Mouse (Mus musculus) midbrain, embryonic 11.5 days (tissue): ENCODE results near the gene Hist1h2bh. TPM values are rescaled to one million over a fixed set of nuclear protein-coding genes. Genes with fewer than 3 reads are reported as not detected.

Experiments used
- ATAC-seq: fragments of 200-750 bp; cut with Nextera tagmentation; 2 replicates; pipeline ENCODE4 v1.8.0; 2017; ENCODE audit warnings: moderate TSS enrichment, moderate library complexity; ENCODE audit not compliant: low FRiP score
- DNase-seq: peaks from one replicate; pipeline ENCODE4 v3.0.0; 2015; ENCODE audit warnings: low spot score; ENCODE audit errors: missing footprints
- H3K27ac ChIP-seq: fragments of 300-500 bp; sonication (generic); 2 replicates; pipeline ENCODE4 v1.5.1; 2014; ENCODE audit warnings: low read depth, low read length
- H3K27me3 ChIP-seq: fragments of 300-500 bp; sonication (generic); 2 replicates; pipeline ENCODE4 v1.6.1; 2014; ENCODE audit warnings: mild to moderate bottlenecking, low read length, moderate library complexity, mixed read lengths; ENCODE audit not compliant: control insufficient read depth, insufficient read depth
- H3K36me3 ChIP-seq: fragments of 300-500 bp; sonication (generic); 2 replicates; pipeline ENCODE4 v1.6.1; 2014; ENCODE audit warnings: mild to moderate bottlenecking, low read length, moderate library complexity, mixed read lengths; ENCODE audit not compliant: control insufficient read depth, insufficient read depth
- H3K4me1 ChIP-seq: fragments of 300-500 bp; sonication (generic); 2 replicates; pipeline ENCODE4 v1.6.1; 2014; ENCODE audit warnings: low read length; ENCODE audit not compliant: control insufficient read depth, insufficient read depth
- H3K4me2 ChIP-seq: fragments of 300-500 bp; sonication (generic); 2 replicates; pipeline ENCODE4 v1.6.1; 2014; ENCODE audit warnings: mild to moderate bottlenecking, moderate library complexity
- H3K4me3 ChIP-seq: fragments of 300-500 bp; sonication (generic); 2 replicates; pipeline ENCODE4 v1.5.1; 2014; ENCODE audit warnings: low read depth, low read length
- H3K9ac ChIP-seq: fragments of 300-500 bp; sonication (generic); 2 replicates; pipeline ENCODE4 v1.6.1; 2014; ENCODE audit warnings: low read length
- H3K9me3 ChIP-seq: fragments of 300-500 bp; sonication (generic); 2 replicates; pipeline ENCODE4 v1.6.1; 2016; ENCODE audit warnings: low read length; ENCODE audit not compliant: control insufficient read depth
- WGBS: fragments of 180-500 bp; shearing (Covaris S2); extraction: QIAGEN DNeasy Blood & Tissue Kit; methylation state at CpG from one replicate; pipeline ENCODE4 v1.1.7; 2014; 5-methylcytosine and 5-hydroxymethylcytosine counted together
- polyA plus RNA-seq: library from polyadenylated mRNA; unstranded; fragments of >200 nt; fragmentation: Nextera tagmentation; extraction: Ambion mirVana; gene quantifications from 2 replicates; pipeline ENCODE4 v1.2.1, GENCODE M21; 2014

Gene Hist1h2bh
- polyA plus RNA-seq, 1 experiment from 2014 or later: 0.44 TPM

GRCm38 (mm10) chr13:23506351-23506750 is 36.8 kb downstream of the Hist1h2bh start:
- H3K9me3 ChIP-seq: no peaks in the 10 kb centered on the region
- peak; percentile 99 for DNase-seq
- WGBS: 0% methylated on average over 13 of the region's 13 CpGs
- peaks cover 13% of the 10 kb centered on the region; the same call in 1 of the 2 replicates for H3K4me1 ChIP-seq
- no peak overlapping the region for H3K9ac ChIP-seq
- ATAC-seq: peak; percentile 58; the same call in 1 of the 2 replicates
- peaks cover 2% of the 10 kb centered on the region; the same call in 1 of the 2 replicates for H3K27me3 ChIP-seq
- no peak overlapping the region for H3K27ac ChIP-seq
- peak overlapping the region; percentile 39 for H3K4me2 ChIP-seq
- no peaks in the 10 kb centered on the region for H3K36me3 ChIP-seq
- H3K4me3 ChIP-seq: peak overlapping the region; percentile 30

DNA sequence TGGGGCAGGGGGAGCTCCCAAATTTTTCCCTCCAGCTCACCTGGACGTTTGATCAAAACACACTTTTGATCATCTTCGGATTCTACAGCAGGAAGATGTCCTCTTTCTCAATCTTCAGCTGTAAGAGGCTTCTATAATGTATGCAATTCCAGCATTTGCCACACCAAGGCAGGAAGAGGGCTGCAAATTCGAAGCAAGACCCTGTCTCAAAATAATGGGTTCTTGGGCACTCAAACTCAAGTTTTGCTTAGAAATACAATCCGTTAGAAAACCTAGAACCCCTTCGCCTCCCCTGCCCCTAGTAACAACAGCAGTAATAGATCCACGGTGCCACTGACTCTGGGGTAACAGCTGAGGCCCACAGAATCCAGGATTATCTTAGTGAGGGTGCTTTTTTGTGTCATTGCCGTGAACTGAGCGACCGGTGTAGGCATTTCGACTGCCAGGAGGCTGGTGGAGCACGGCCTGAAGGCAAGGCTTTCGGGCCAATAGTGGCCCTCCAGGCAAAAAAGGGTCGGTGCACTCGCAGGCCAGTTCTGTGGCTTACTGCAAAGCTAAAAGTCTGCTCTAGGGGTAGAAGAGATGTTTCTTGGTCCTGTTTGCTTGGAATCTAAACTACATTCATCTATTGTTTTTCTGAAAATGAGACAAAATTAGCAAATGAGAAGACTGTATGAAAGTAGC is 37.4 kb downstream of the Hist1h2bh start:
- Histone ChIP-seq H3K36me3 (no peaks in the 10 kb centered on the region), H3K4me3 (peak overlapping the region; percentile 30), H3K27ac (no peak overlapping the region), H3K9me3 (no peaks in the 10 kb centered on the region), H3K4me2 (peak overlapping the region; percentile 39), H3K27me3 (peaks cover 2% of the 10 kb centered on the region; the same call in 1 of the 2 replicates), H3K4me1 (peaks cover 13% of the 10 kb centered on the region; the same call in 1 of the 2 replicates), H3K9ac (peak overlapping the region; percentile 31)
- DNase-seq (peak; percentile 94), ATAC-seq (peak; percentile 65; the same call in 1 of the 2 replicates)
- 2% methylated on average over 14 of the region's 14 CpGs for WGBS

DNA sequence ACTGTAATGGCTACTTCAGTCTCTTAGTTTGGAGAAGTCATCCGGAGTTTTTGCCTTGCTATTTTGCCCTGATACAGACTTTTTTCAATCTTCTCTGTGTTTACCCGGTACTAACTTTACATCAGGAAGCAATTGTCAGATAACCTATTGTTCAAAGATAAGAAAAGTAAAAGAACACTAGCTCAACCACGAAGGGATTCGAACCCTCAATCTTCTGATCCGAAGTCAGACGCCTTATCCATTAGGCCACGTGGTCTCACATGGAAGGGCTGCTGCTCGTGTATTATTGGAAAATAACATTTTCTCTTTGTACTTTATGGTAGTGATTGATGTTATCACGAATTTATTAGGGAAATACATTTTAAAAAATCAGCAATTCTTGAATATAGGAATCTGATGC is 39.4 kb downstream of the Hist1h2bh start:
- Histone ChIP-seq H3K27ac (no peak overlapping the region), H3K9me3 (no peaks in the 10 kb centered on the region), H3K27me3 (peaks cover 2% of the 10 kb centered on the region; the same call in 1 of the 2 replicates), H3K36me3 (no peaks in the 10 kb centered on the region), H3K9ac (no peak overlapping the region), H3K4me1 (peaks cover 13% of the 10 kb centered on the region; the same call in 1 of the 2 replicates), H3K4me3 (0 out of 2 replicates have a peak overlapping the region, but pooled peaks have one; percentile 4), H3K4me2 (0 out of 2 replicates have a peak overlapping the region, but pooled peaks have one; percentile 18)
- under 1% methylated on average over 9 of the region's 9 CpGs for WGBS
- ATAC-seq (no peak; the same call in 1 of the 2 replicates), DNase-seq (peak; percentile 98)

DNA sequence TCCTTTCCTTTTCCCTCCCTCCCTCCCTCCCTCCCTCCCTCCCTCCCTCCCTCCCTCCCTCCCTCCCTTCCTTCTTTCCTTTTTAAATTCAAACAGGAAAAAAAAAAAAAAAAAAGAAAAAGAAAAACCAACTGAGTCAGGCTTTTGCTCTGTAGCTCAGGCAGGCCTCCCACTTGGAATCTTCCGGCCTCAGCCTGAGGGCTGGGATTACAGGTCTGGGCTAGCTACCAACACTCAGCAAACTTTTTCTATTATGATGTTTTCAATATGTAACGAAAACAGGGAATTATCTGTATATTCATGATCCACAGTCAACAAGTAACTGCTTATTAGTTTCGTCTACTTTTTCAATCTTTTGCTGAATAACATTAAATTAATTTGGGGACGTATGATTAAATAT is 40.3 kb downstream of the Hist1h2bh start:
- H3K27ac ChIP-seq: no peak overlapping the region
- H3K36me3 ChIP-seq: no peaks in the 10 kb centered on the region
- H3K9ac ChIP-seq: no peak overlapping the region
- ATAC-seq (no peak), DNase-seq (no peak)
- no peaks in the 10 kb centered on the region for H3K9me3 ChIP-seq
- peaks cover 2% of the 10 kb centered on the region; the same call in 1 of the 2 replicates for H3K27me3 ChIP-seq
- H3K4me2 ChIP-seq: no peak overlapping the region
- peaks cover 13% of the 10 kb centered on the region; the same call in 1 of the 2 replicates for H3K4me1 ChIP-seq
- no peak overlapping the region for H3K4me3 ChIP-seq
- 22% methylated on average over 4 of the region's 4 CpGs for WGBS

GRCm38 (mm10) chr13:23502031-23502567 is 41.1 kb downstream of the Hist1h2bh start:
- DNase-seq (no peak), ATAC-seq (no peak)
- Histone ChIP-seq H3K4me3 (no peak overlapping the region), H3K9ac (no peak overlapping the region), H3K36me3 (no peaks in the 10 kb centered on the region), H3K27ac (no peak overlapping the region), H3K4me2 (peak overlapping the region; percentile 31), H3K27me3 (no peaks in the 10 kb centered on the region), H3K4me1 (peaks cover 13% of the 10 kb centered on the region; the same call in 1 of the 2 replicates), H3K9me3 (no peaks in the 10 kb centered on the region)
- WGBS: 36% methylated on average over 9 of the region's 9 CpGs

GRCm38 (mm10) chr13:23501511-23501910 is 41.7 kb downstream of the Hist1h2bh start:
- no peaks in the 10 kb centered on the region for H3K27me3 ChIP-seq
- H3K4me2 ChIP-seq: peak overlapping the region; percentile 31
- no peaks in the 10 kb centered on the region for H3K9me3 ChIP-seq
- DNase-seq (no peak), ATAC-seq (no peak)
- no peak overlapping the region for H3K9ac ChIP-seq
- H3K4me1 ChIP-seq: peaks cover 13% of the 10 kb centered on the region; the same call in 1 of the 2 replicates
- H3K27ac ChIP-seq: no peak overlapping the region
- H3K36me3 ChIP-seq: no peaks in the 10 kb centered on the region
- 15% methylated on average over 5 of the region's 5 CpGs for WGBS
- H3K4me3 ChIP-seq: no peak overlapping the region

- no peaks in the 10 kb centered on the region for H3K27me3 ChIP-seq
- H3K36me3 ChIP-seq: no peaks in the 10 kb centered on the region
- under 1% methylated on average over 17 of the region's 17 CpGs for WGBS
- no peak overlapping the region for H3K4me3 ChIP-seq
- peaks cover 9% of the 10 kb centered on the region; the same call in 1 of the 2 replicates for H3K4me1 ChIP-seq
- H3K27ac ChIP-seq: no peak overlapping the region
- no peaks in the 10 kb centered on the region for H3K9me3 ChIP-seq
- H3K9ac ChIP-seq: no peak overlapping the region
- DNase-seq (peak; percentile 99), ATAC-seq (peak; percentile 81)
- peak overlapping the region; percentile 31; the same call in 1 of the 2 replicates for H3K4me2 ChIP-seq
These were observed 42.6 kb downstream of the Hist1h2bh start for GRCm38 (mm10) chr13:23500424-23501200.

DNA sequence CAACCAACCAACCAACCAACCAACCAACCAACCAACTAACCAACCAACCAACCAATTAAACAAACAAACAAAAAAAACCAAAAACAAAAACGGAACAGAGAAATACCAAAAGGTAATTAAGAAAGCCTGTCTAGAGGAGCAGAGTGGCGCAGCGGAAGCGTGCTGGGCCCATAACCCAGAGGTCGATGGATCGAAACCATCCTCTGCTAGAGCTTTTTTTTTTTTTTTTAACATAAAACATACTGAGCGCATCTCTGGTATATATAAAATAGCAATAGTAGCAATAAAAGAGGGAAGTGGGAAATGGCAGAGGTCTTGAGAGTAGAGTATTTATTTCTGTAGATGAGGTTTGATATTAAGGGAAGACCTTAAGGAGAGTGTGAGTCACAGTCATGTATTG is 43.2 kb downstream of the Hist1h2bh start:
- Histone ChIP-seq H3K9me3 (no peaks in the 10 kb centered on the region), H3K27ac (no peak overlapping the region), H3K4me1 (peaks cover 3% of the 10 kb centered on the region; the same call in 1 of the 2 replicates), H3K4me2 (no peak overlapping the region), H3K9ac (no peak overlapping the region), H3K36me3 (no peaks in the 10 kb centered on the region), H3K4me3 (no peak overlapping the region), H3K27me3 (no peaks in the 10 kb centered on the region)
- ATAC-seq (no peak), DNase-seq (no peak)
- WGBS: 3% methylated on average over 7 of the region's 7 CpGs
